Mouse (Mus musculus) G1E (cell line): Measurements from ENCODE around the gene Adcy3. TPM values are rescaled to one million over a fixed set of nuclear protein-coding genes. Genes with fewer than 3 reads are reported as not detected.
A peak's percentile ranks its signal among the peaks of the same experiment; 100 is the strongest.

Experiments used
- ATAC-seq: 2 replicates; pipeline ENCODE4 v1.8.0; 2016; ENCODE audit warnings: mild to moderate bottlenecking; ENCODE audit not compliant: insufficient number of reproducible peaks, poor library complexity, low FRiP score, severe bottlenecking; ENCODE audit errors: extremely low read depth
- DNase-seq: peaks from one replicate; pipeline ENCODE4 v3.0.0; 2012; ENCODE audit warnings: low spot score
- H3K27me3 ChIP-seq: 2 replicates; pipeline ENCODE4 v1.6.1; 2012; ENCODE audit warnings: mild to moderate bottlenecking, low read length, inconsistent platforms; ENCODE audit not compliant: insufficient read depth
- H3K36me3 ChIP-seq: replicated peaks from 2 replicates; pipeline ENCODE3; 2012; ENCODE audit warnings: mild to moderate bottlenecking, inconsistent platforms
- H3K4me1 ChIP-seq: 2 replicates; pipeline ENCODE4 v1.6.1; 2012; ENCODE audit warnings: low read depth, low read length, inconsistent platforms, mixed read lengths; ENCODE audit not compliant: insufficient read depth
- H3K4me3 ChIP-seq: 2 replicates; pipeline ENCODE4 v1.5.1; 2012; ENCODE audit warnings: low read depth, mild to moderate bottlenecking, inconsistent platforms, low read length, moderate library complexity, mixed read lengths
- H3K9me3 ChIP-seq: replicated peaks from 2 replicates; pipeline ENCODE4 v1.6.1; 2012; ENCODE audit warnings: inconsistent platforms
- CTCF ChIP-seq: IDR thresholded peaks from 2 replicates; pipeline ENCODE4 v1.5.1; 2012; ENCODE audit warnings: low read depth, low read length, inconsistent platforms, mixed read lengths
- GATA1 ChIP-seq: IDR thresholded peaks from 2 replicates; pipeline ENCODE4 v1.6.1; 2012; ENCODE audit warnings: borderline replicate concordance, low read length, inconsistent platforms, mixed read lengths
- GATA2 ChIP-seq: IDR thresholded peaks from 2 replicates; pipeline ENCODE4 v1.6.1; 2012; ENCODE audit warnings: low read depth, low read length, inconsistent platforms, borderline replicate concordance
- POLR2AphosphoS5 ChIP-seq: IDR thresholded peaks from 2 replicates; pipeline ENCODE4 v1.6.1; 2012; ENCODE audit warnings: low read depth, low read length, inconsistent platforms; ENCODE audit not compliant: insufficient replicate concordance
- TAL1 ChIP-seq: conservative IDR thresholded peaks from 2 replicates; pipeline ENCODE4 v1.6.1; 2012; ENCODE audit warnings: low read depth, low read length, inconsistent platforms, mixed read lengths
- polyA plus RNA-seq: library from polyadenylated mRNA; stranded (reverse); fragments of >175 nt; gene quantifications from 2 replicates; pipeline ENCODE4 v1.2.3, GENCODE M21; 2012
- total RNA-seq, 2 experiments: library from RNA; stranded (forward) in 1 of 2; stranded (reverse) in 1 of 2; fragments of 200-1000 nt in 1 of 2; fragments of >200 nt in 1 of 2; fragmentation: Nextera tagmentation in 1 of 2; gene quantifications; 2 replicates each; pipeline ENCODE4 v1.2.3; 2014 to 2017

Gene Adcy3
- total RNA-seq (2014; fragmentation: Nextera tagmentation), result not detected in 2 replicates
- total RNA-seq (2017), result under 0.01 and 0.05 TPM in 2 replicates
- polyA plus RNA-seq, result not detected in 2 replicates

GRCm38 (mm10) chr12:4132941-4133846 lies at the start of gene Adcy3:
Adcy3 (plus strand) TSS chr12:4133103.
- TF ChIP-seq GATA2, result no peak
- TF ChIP-seq POLR2AphosphoS5, result no peak
- no peak for TF ChIP-seq CTCF
- no peak for TF ChIP-seq TAL1
- TF ChIP-seq GATA1, result no peak
- no peaks in the 10 kb centered on the region for H3K4me1 ChIP-seq
- H3K9me3 ChIP-seq, result peaks cover 6% of the 10 kb centered on the region; the same call in 1 of the 2 replicates
- ATAC-seq (no peak), DNase-seq (no peak)
- no peaks in the 10 kb centered on the region for H3K36me3 ChIP-seq
- peaks cover 3% of the 10 kb centered on the region for H3K27me3 ChIP-seq
- no peak within 1 kb of the TSS for H3K4me3 ChIP-seq

GRCm38 (mm10) chr12:4083441-4083840 lies 49.5 kb upstream of the Adcy3 start:
- DNase-seq, result no peak
- H3K9me3 ChIP-seq, result no peaks in the 10 kb centered on the region
- H3K4me1 ChIP-seq, result peaks cover 22% of the 10 kb centered on the region
- peak overlapping the region; percentile 83; the same call in 1 of the 2 replicates for H3K4me3 ChIP-seq
- no peak for TF ChIP-seq GATA2
- no peak for TF ChIP-seq POLR2AphosphoS5
- TF ChIP-seq GATA1, result no peak
- no peak for TF ChIP-seq TAL1
- no peak for TF ChIP-seq CTCF
- no peaks in the 10 kb centered on the region for H3K27me3 ChIP-seq
- no peak for ATAC-seq
- peaks cover 33% of the 10 kb centered on the region for H3K36me3 ChIP-seq

DNA sequence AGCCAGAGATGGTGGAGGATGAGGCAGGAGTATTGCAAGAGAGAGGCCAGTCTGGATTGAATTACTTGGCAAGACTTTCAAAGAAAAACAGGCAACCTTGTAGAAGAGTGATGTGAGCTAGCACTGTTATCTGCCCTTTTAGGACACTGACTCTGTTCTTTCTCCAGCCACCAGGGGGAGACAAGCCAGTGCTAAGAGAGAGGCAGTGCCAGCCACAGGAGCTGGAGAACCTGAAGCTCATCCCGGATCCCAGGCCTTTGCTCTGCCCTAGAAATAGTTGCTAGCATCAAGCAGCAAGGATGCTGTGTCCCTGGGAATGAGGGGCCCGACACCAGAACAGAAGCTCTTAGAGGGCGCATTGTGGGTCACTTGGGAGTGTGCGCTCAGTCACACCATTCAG lies 25.5 kb upstream of the Adcy3 start:
- TF ChIP-seq GATA1 (no peak), CTCF (peak; percentile 54), GATA2 (no peak), POLR2AphosphoS5 (no peak)
- Histone ChIP-seq H3K4me1 (no peaks in the 10 kb centered on the region), H3K36me3 (peaks cover 76% of the 10 kb centered on the region), H3K27me3 (no peaks in the 10 kb centered on the region), H3K4me3 (no peak overlapping the region), H3K9me3 (no peaks in the 10 kb centered on the region)
- ATAC-seq, result peak; percentile 28
- peak; percentile 19 for DNase-seq

- no peak for DNase-seq
- Histone ChIP-seq H3K27me3 (no peaks in the 10 kb centered on the region), H3K4me1 (no peaks in the 10 kb centered on the region), H3K4me3 (no peak overlapping the region), H3K36me3 (peaks cover 12% of the 10 kb centered on the region), H3K9me3 (no peaks in the 10 kb centered on the region)
- no peak for TF ChIP-seq GATA2
- no peak for TF ChIP-seq CTCF
- ATAC-seq, result no peak
Observed at GRCm38 (mm10) chr12:4116132-4116531, 16.8 kb upstream of the Adcy3 start.

DNA sequence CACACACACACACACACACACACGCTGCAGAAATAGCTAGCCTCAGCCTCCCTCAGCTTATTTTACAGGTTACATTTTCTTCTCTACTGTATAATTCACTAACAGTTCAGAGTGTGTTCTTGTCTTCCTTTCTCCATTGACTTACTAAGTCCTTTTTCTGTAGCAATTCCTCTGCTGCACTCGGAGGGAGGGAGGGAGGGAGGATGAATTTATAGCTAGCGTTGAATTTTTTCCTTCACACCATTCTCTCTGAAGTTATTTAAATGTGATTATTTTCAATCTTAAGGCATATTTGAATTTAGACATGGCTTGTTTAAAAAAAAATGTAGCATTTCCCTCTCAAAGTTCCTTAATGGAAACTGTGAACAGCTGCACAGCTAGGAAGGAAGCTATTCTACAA lies 15.8 kb upstream of the Adcy3 start:
- H3K36me3 ChIP-seq, result peaks cover 12% of the 10 kb centered on the region
- H3K9me3 ChIP-seq, result no peaks in the 10 kb centered on the region
- no peak for ATAC-seq
- no peaks in the 10 kb centered on the region for H3K27me3 ChIP-seq
- H3K4me3 ChIP-seq, result no peak overlapping the region
- TF ChIP-seq TAL1 (no peak), CTCF (no peak), GATA1 (no peak), POLR2AphosphoS5 (no peak)
- no peak for DNase-seq
- no peaks in the 10 kb centered on the region for H3K4me1 ChIP-seq

DNA sequence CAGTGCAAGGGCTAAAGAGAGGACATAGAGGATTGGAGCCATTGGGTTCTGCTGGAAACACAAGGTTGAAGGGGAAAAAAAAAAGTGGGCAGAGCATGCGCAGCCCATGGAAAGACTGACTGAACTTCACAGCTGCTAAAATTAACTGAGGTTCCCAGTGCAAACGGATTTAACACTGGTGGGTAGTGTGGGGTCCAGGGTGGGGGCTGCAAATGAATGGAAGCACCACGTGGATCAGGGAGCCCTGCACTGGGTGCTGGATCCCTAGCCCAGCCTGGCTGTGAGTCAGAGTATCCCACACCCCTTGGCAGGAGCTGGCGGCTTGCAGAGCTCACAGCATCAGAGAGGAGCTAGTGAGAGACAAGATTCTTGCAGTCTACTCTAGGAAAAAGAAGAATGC lies 15.3 kb upstream of the Adcy3 start:
- H3K27me3 ChIP-seq, result no peaks in the 10 kb centered on the region
- no peaks in the 10 kb centered on the region for H3K4me1 ChIP-seq
- no peak for DNase-seq
- no peak for ATAC-seq
- TF ChIP-seq POLR2AphosphoS5 (no peak), GATA1 (no peak), TAL1 (no peak), GATA2 (no peak)
- H3K36me3 ChIP-seq, result peaks cover 9% of the 10 kb centered on the region
- H3K9me3 ChIP-seq, result no peaks in the 10 kb centered on the region
- no peak overlapping the region for H3K4me3 ChIP-seq
